Mouse (Mus musculus): ENCODE results near the gene Mpp2. TPM values are rescaled to one million over a fixed set of nuclear protein-coding genes. Genes with fewer than 3 reads are reported as not detected.

Gene Mpp2
- polyA plus RNA-seq, 1 experiment from 2014 or later: 16.2 TPM

DNA sequence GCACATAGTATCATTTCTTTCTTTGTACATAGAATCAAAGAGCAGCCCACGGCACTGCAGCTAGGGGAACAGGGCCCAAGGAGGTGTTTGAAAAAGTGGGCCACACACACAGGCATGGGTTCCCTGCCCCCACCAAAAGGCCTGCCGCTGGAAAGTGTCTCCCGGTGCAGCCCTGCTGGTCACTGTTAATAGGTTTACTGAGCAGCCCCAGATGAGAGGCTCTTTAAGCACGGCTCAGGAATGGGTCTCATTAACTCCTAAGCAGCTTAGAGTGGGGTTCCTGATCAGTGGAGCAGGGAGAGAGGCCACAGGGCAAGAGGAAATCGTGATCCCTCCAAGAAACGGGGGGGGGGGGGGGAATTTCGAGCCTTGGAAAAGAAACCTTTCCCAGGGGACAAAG is 4.2 kb downstream of the Mpp2 start:
- DNase-seq (ENCODE audit: low spot score): no peak
- H3K4me3 ChIP-seq (ENCODE audit: low read depth, low read length): no peak overlapping the region
- 60% methylated on average over 7 of the region's 7 CpGs for WGBS
- peaks cover 15% of the 10 kb centered on the region for H3K4me1 ChIP-seq (ENCODE audit: control insufficient read depth, insufficient read depth, low read length)
- no peak overlapping the region for H3K9ac ChIP-seq (ENCODE audit: low read length)
- no peaks in the 10 kb centered on the region for H3K27me3 ChIP-seq (ENCODE audit: control insufficient read depth, insufficient read depth, low read length)
- H3K36me3 ChIP-seq (ENCODE audit: control insufficient read depth, insufficient read depth, low read length): no peaks in the 10 kb centered on the region
- ATAC-seq (ENCODE audit: insufficient read depth, low FRiP score, low TSS enrichment): no peak
- H3K27ac ChIP-seq (ENCODE audit: low read depth, low read length): no peak overlapping the region
- H3K9me3 ChIP-seq (ENCODE audit: control insufficient read depth, low read length): no peaks in the 10 kb centered on the region
- H3K4me2 ChIP-seq (ENCODE audit: low read depth): no peak overlapping the region

DNA sequence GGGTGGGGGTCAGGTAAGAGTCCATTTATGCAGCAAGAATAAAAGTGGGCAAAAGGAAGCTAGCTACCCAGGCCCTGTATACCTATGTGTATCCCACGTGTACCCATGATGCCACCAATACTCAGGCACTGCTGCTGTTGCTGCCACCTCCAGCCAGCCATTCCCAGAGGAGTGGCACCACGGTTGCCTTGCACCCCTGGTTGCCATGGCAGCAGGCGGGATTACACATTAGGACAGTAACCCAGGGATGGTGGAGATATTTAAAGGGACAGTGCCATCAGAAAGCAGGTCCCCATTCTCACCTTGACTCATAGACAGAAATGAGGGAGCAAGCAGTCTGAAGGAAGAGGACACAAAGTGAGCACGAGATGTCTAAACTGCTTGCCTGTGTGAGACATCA is 5.1 kb downstream of the Mpp2 start:
- Histone ChIP-seq H3K36me3 (ENCODE audit: control insufficient read depth, insufficient read depth, low read length) (no peaks in the 10 kb centered on the region), H3K4me3 (ENCODE audit: low read depth, low read length) (no peak overlapping the region), H3K27me3 (ENCODE audit: control insufficient read depth, insufficient read depth, low read length) (no peaks in the 10 kb centered on the region), H3K9ac (ENCODE audit: low read length) (no peak overlapping the region), H3K4me2 (ENCODE audit: low read depth) (0 out of 2 replicates have a peak overlapping the region, but pooled peaks have one; percentile 2), H3K9me3 (ENCODE audit: control insufficient read depth, low read length) (no peaks in the 10 kb centered on the region), H3K4me1 (ENCODE audit: control insufficient read depth, insufficient read depth, low read length) (peaks cover 15% of the 10 kb centered on the region), H3K27ac (ENCODE audit: low read depth, low read length) (no peak overlapping the region)
- 53% methylated on average over 4 of the region's 4 CpGs for WGBS
- DNase-seq (ENCODE audit: low spot score): no peak
- no peak for ATAC-seq (ENCODE audit: insufficient read depth, low FRiP score, low TSS enrichment)

DNA sequence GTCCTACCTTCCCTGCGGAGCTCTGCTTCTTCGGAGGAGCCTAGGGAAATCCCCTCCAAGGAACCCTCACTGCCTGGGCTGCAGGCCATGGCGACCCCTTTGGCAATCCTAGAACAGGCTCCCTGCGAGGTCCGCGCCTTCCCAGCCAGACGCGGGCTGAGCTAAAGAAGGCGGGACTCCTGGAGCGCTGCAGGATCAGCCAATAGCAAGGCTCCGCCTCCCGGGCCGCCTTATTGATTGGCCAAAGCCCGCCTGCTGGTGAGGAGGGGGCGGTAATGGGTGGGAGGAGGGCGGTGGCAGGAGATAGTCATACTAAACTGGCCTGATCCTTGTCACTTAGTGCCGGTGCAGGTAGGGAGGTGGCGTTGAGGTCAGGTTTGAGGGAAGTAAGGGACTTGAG is 6.0 kb downstream of the Mpp2 start:
- H3K4me3 ChIP-seq (ENCODE audit: low read depth, low read length): peak overlapping the region; percentile 22
- H3K4me2 ChIP-seq (ENCODE audit: low read depth): peak overlapping the region; percentile 68
- H3K9me3 ChIP-seq (ENCODE audit: control insufficient read depth, low read length): no peaks in the 10 kb centered on the region
- peak; percentile 87 for DNase-seq (ENCODE audit: low spot score)
- peak; percentile 85 for ATAC-seq (ENCODE audit: insufficient read depth, low FRiP score, low TSS enrichment)
- H3K27me3 ChIP-seq (ENCODE audit: control insufficient read depth, insufficient read depth, low read length): no peaks in the 10 kb centered on the region
- 0 out of 2 replicates have a peak overlapping the region, but pooled peaks have one; percentile 15 for H3K27ac ChIP-seq (ENCODE audit: low read depth, low read length)
- peak overlapping the region; percentile 42 for H3K9ac ChIP-seq (ENCODE audit: low read length)
- WGBS: under 1% methylated on average over 18 of the region's 18 CpGs
- no peaks in the 10 kb centered on the region for H3K36me3 ChIP-seq (ENCODE audit: control insufficient read depth, insufficient read depth, low read length)
- H3K4me1 ChIP-seq (ENCODE audit: control insufficient read depth, insufficient read depth, low read length): peaks cover 15% of the 10 kb centered on the region

DNA sequence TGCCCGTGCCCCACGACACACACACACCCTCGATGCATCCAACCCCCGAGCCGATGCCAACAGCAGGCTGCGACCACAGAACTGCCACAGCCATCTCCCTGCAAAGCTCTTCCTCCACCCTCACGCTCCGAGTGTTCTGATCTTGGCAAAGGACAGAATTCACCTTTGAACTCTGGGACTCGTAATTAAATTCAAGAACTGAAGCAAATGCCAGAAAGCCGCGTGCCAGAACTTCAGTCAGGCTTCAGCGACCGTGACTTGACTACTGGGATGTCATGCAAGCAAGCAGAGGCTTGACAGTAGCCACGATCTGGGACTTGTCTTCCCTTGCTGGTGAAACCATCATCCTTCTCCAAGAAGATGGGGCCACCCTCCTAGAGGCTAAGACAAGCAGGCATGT is 14.6 kb downstream of the Mpp2 start:
- no peak overlapping the region for H3K4me2 ChIP-seq (ENCODE audit: low read depth)
- H3K4me3 ChIP-seq (ENCODE audit: low read depth, low read length): no peak overlapping the region
- ATAC-seq (ENCODE audit: insufficient read depth, low FRiP score, low TSS enrichment): no peak
- peaks cover 3% of the 10 kb centered on the region; the same call in 1 of the 2 replicates for H3K27me3 ChIP-seq (ENCODE audit: control insufficient read depth, insufficient read depth, low read length)
- H3K36me3 ChIP-seq (ENCODE audit: control insufficient read depth, insufficient read depth, low read length): peaks cover 2% of the 10 kb centered on the region; the same call in 1 of the 2 replicates
- DNase-seq (ENCODE audit: low spot score): no peak
- H3K9me3 ChIP-seq (ENCODE audit: control insufficient read depth, low read length): no peaks in the 10 kb centered on the region
- H3K27ac ChIP-seq (ENCODE audit: low read depth, low read length): no peak overlapping the region
- H3K4me1 ChIP-seq (ENCODE audit: control insufficient read depth, insufficient read depth, low read length): peaks cover 4% of the 10 kb centered on the region; the same call in 1 of the 2 replicates
- 83% methylated on average over 14 of the region's 14 CpGs for WGBS
- no peak overlapping the region for H3K9ac ChIP-seq (ENCODE audit: low read length)

DNA sequence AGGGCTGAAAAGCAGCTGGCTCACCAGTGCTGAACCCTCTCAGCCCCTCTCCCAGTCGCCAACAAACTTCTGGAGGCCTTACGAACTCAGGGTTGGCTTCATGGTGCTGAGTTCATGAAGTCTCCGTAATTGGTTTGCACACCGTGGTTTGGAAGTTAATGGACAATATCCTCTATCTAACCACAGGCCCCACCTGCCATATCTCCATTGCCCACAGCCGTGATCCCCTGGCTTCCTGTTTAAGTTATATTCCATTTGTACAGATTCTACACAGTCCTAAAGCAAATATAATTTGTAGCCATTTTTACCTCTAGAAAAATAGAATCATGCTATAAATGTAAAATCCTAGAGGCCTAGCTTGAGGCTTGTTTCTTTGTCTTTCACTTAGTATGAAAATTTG is 15.6 kb downstream of the Mpp2 start:
- H3K27me3 ChIP-seq (ENCODE audit: control insufficient read depth, insufficient read depth, low read length): peaks cover 3% of the 10 kb centered on the region; the same call in 1 of the 2 replicates
- no peak overlapping the region for H3K9ac ChIP-seq (ENCODE audit: low read length)
- ATAC-seq (ENCODE audit: insufficient read depth, low FRiP score, low TSS enrichment) (no peak), DNase-seq (ENCODE audit: low spot score) (no peak)
- H3K36me3 ChIP-seq (ENCODE audit: control insufficient read depth, insufficient read depth, low read length): peaks cover 2% of the 10 kb centered on the region; the same call in 1 of the 2 replicates
- H3K4me3 ChIP-seq (ENCODE audit: low read depth, low read length): no peak overlapping the region
- H3K4me2 ChIP-seq (ENCODE audit: low read depth): no peak overlapping the region
- 85% methylated on average over 5 of the region's 5 CpGs for WGBS
- H3K9me3 ChIP-seq (ENCODE audit: control insufficient read depth, low read length): no peaks in the 10 kb centered on the region
- H3K27ac ChIP-seq (ENCODE audit: low read depth, low read length): no peak overlapping the region
- H3K4me1 ChIP-seq (ENCODE audit: control insufficient read depth, insufficient read depth, low read length): peaks cover 4% of the 10 kb centered on the region; the same call in 1 of the 2 replicates

GRCm38 (mm10) chr11:102070426-102070825 is 17.9 kb downstream of the Mpp2 start:
- peaks cover 4% of the 10 kb centered on the region; the same call in 1 of the 2 replicates for H3K4me1 ChIP-seq (ENCODE audit: control insufficient read depth, insufficient read depth, low read length)
- H3K36me3 ChIP-seq (ENCODE audit: control insufficient read depth, insufficient read depth, low read length): no peaks in the 10 kb centered on the region
- H3K4me2 ChIP-seq (ENCODE audit: low read depth): no peak overlapping the region
- no peak for DNase-seq (ENCODE audit: low spot score)
- WGBS: under 1% methylated on average over 13 of the region's 13 CpGs
- no peak for ATAC-seq (ENCODE audit: insufficient read depth, low FRiP score, low TSS enrichment)
- H3K27me3 ChIP-seq (ENCODE audit: control insufficient read depth, insufficient read depth, low read length): peaks cover 3% of the 10 kb centered on the region; the same call in 1 of the 2 replicates
- no peak overlapping the region for H3K27ac ChIP-seq (ENCODE audit: low read depth, low read length)
- H3K9ac ChIP-seq (ENCODE audit: low read length): no peak overlapping the region
- H3K9me3 ChIP-seq (ENCODE audit: control insufficient read depth, low read length): no peaks in the 10 kb centered on the region
- H3K4me3 ChIP-seq (ENCODE audit: low read depth, low read length): no peak overlapping the region

DNA sequence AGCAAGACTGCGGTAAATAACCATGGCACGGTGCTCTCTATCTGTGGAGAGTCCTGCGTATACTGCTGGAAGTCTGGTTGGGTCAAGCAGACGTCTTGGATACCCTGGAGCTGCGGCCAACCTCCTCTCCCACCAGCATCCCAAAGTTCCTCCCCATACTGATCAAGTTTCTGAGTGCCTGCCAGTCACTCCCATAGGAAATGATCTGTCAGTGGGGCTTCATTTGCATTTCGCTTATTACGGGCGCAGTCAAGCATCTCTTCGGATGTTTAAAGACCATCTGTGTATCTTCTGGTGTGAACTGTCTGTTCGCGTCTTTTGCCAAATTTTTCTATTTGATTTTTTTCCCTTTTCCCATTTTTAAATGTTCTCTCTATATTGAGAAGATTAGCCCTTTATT is 18.7 kb downstream of the Mpp2 start:
- no peaks in the 10 kb centered on the region for H3K9me3 ChIP-seq (ENCODE audit: control insufficient read depth, low read length)
- no peak overlapping the region for H3K4me2 ChIP-seq (ENCODE audit: low read depth)
- no peak overlapping the region for H3K9ac ChIP-seq (ENCODE audit: low read length)
- H3K4me1 ChIP-seq (ENCODE audit: control insufficient read depth, insufficient read depth, low read length): peaks cover 4% of the 10 kb centered on the region; the same call in 1 of the 2 replicates
- DNase-seq (ENCODE audit: low spot score) (no peak), ATAC-seq (ENCODE audit: insufficient read depth, low FRiP score, low TSS enrichment) (no peak)
- H3K36me3 ChIP-seq (ENCODE audit: control insufficient read depth, insufficient read depth, low read length): no peaks in the 10 kb centered on the region
- H3K4me3 ChIP-seq (ENCODE audit: low read depth, low read length): no peak overlapping the region
- peaks cover 3% of the 10 kb centered on the region; the same call in 1 of the 2 replicates for H3K27me3 ChIP-seq (ENCODE audit: control insufficient read depth, insufficient read depth, low read length)
- WGBS: 56% methylated on average over 11 of the region's 11 CpGs
- no peak overlapping the region for H3K27ac ChIP-seq (ENCODE audit: low read depth, low read length)

DNA sequence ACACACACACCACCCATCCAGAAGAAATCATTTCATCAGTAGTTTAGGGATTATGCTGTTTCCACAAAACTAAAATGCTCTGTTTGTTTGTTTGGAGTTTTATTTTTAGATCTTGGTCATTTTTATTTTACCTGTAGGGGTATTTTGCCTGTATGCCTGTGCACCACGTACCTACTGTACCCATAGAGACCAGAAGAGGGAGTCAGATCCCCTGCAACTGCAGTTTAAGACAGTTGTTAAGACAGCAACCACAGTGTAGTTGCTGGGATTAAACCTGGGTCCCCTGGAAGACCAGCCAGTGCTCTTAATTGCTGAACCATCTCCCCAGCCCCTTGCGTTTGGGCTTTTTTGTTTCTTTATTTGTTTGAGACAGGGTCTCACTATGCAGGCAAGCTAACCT is 19.3 kb downstream of the Mpp2 start:
- DNase-seq (ENCODE audit: low spot score): no peak

GRCm38 (mm10) chr11:102063076-102063475 is 25.2 kb downstream of the Mpp2 start:
- WGBS: 57% methylated on average over 13 of the region's 13 CpGs
- Histone ChIP-seq H3K27me3 (ENCODE audit: control insufficient read depth, insufficient read depth, low read length) (peaks cover 6% of the 10 kb centered on the region; the same call in 1 of the 2 replicates), H3K9me3 (ENCODE audit: control insufficient read depth, low read length) (no peaks in the 10 kb centered on the region), H3K4me2 (ENCODE audit: low read depth) (no peak overlapping the region), H3K4me1 (ENCODE audit: control insufficient read depth, insufficient read depth, low read length) (no peaks in the 10 kb centered on the region), H3K9ac (ENCODE audit: low read length) (no peak overlapping the region), H3K36me3 (ENCODE audit: control insufficient read depth, insufficient read depth, low read length) (no peaks in the 10 kb centered on the region; the same call in 1 of the 2 replicates), H3K27ac (ENCODE audit: low read depth, low read length) (no peak overlapping the region), H3K4me3 (ENCODE audit: low read depth, low read length) (no peak overlapping the region)
- DNase-seq (ENCODE audit: low spot score) (no peak), ATAC-seq (ENCODE audit: insufficient read depth, low FRiP score, low TSS enrichment) (no peak)

More for the DNA sequence above, 19.3 kb downstream of the Mpp2 start:
- Histone ChIP-seq H3K4me2 (ENCODE audit: low read depth) (no peak overlapping the region), H3K27ac (ENCODE audit: low read depth, low read length) (no peak overlapping the region), H3K27me3 (ENCODE audit: control insufficient read depth, insufficient read depth, low read length) (peaks cover 3% of the 10 kb centered on the region; the same call in 1 of the 2 replicates), H3K9me3 (ENCODE audit: control insufficient read depth, low read length) (no peaks in the 10 kb centered on the region), H3K4me3 (ENCODE audit: low read depth, low read length) (no peak overlapping the region), H3K4me1 (ENCODE audit: control insufficient read depth, insufficient read depth, low read length) (peaks cover 4% of the 10 kb centered on the region; the same call in 1 of the 2 replicates), H3K9ac (ENCODE audit: low read length) (no peak overlapping the region), H3K36me3 (ENCODE audit: control insufficient read depth, insufficient read depth, low read length) (no peaks in the 10 kb centered on the region)
- 36% methylated on average over 2 of the region's 2 CpGs for WGBS
- ATAC-seq (ENCODE audit: insufficient read depth, low FRiP score, low TSS enrichment): no peak

Data from neural tube, embryonic 11.5 days (tissue).